Mouse (Mus musculus) urinary bladder, postnatal 25 days (tissue): ENCODE measurements around the gene Tefm.
"Not testable (repeated sequence)": the region's sequence is repeated elsewhere in the genome, so short reads cannot be mapped to it uniquely, and the experiment has no call there.

ENCODE experiments used
- DNase-seq: peaks from one replicate; pipeline ENCODE4 v3.0.0; 2022; ENCODE audit warnings: low spot score

Tefm gene

DNA sequence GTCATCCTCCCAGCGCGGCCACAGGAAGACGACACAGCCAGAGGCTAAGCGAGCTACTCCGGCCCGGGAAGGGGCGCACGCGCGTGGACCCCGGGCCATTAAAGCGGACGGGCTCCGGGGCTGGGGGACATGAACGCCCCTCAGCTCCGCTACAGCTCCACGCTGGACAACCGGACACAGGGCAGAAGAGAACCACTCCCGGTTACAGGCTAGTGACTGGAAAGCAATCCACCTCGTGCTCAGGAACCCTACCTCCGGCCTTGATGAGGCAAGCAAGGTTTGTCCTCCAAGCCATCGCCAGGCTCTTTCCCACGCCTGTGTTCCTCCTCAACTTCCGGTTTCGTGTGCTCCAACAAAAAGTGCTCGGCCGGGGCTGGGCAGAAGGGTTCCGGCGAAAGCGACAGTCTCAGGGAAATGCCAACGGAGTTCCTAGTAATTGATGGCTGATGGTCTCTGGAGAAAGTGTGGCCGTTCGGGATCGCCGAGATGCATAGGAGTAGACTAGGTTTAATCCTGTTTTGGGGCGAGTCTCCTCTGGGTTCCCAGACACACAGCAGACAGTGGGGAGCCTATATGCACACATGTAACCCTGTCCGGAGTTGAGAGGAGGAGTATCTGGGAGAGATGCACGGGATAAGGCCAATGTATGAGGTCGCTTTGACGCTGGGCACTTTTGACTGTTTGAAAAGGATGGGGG is at the start of gene Tefm:
Gene Tefm (minus strand): TSS at position 351 of the 697 bp plus-strand sequence.
- DNase-seq: peak; percentile 78

DNA sequence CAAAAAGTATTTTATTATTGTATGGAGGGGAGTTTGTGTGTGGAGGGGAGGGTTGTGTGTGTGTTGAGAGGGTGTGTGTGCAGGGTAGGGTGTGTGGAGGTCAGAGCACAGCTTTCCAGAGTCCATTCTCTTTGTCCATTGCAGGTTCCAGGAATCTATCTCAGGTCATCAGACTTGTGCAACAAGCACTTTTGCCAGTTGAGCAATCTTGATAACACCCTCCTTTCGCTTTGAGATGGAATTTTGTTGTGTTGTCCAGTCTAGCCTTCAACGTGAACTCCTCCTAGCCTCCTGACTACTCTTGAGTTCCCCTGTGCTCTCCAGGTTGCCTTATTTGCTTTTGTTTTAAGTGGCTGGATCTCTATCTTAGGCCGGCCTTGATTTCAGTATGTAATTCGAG is 48.3 kb upstream of the Tefm start:
- DNase-seq: no peak

GRCm38 (mm10) chr11:80185441-80185976 is 43.5 kb upstream of the Tefm start:
- not testable (repeated sequence) for DNase-seq

- DNase-seq: no peak
Observed at GRCm38 (mm10) chr11:80184531-80185071, 42.6 kb upstream of the Tefm start.

GRCm38 (mm10) chr11:80183705-80184255 is 41.8 kb upstream of the Tefm start, which contains the start of gene Rnf135:
TSS of gene Rnf135 (plus strand) at chr11:80183851.
- peak; percentile 88 for DNase-seq

GRCm38 (mm10) chr11:80183054-80183704 is 41.2 kb upstream of the Tefm start:
- DNase-seq: not testable (repeated sequence)

DNA sequence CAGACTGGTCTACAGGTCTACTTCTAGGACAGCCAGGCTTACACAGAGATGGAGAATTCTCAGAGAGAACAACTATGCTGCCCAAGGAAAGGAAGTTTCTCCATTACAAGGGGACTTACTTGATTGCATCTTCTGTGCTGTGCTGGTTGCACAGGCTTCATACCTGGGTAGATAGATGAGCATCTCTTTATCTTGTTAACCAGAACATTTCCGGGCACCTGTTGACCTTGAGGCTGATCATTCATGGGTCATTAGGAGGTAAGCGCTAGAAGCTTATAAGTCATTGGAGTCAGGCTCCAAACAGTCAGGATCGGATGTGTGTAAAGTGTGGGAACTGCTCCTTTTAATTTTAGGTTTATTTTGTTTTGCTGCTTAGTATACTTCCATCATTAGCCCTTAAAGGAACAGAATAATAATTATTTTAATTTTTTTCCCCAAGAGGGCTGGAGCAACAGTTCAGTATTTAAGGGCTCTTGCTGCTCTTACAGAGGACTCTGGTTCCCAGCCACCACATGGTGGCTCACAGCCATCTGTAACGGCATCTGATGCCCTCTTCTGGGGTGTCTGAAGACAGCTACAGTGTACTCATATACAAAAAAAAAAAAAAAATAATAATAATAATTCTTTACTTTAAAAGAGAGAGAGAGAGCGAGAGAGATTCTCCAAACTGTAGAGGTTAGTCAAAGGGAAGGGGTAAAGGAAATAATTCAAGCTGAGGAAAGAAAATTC is 39.2 kb upstream of the Tefm start:
- DNase-seq: no peak

GRCm38 (mm10) chr11:80178316-80178715 is 36.3 kb upstream of the Tefm start:
- no peak for DNase-seq

GRCm38 (mm10) chr11:80176911-80177895 is 35.2 kb upstream of the Tefm start:
- DNase-seq: no peak

DNA sequence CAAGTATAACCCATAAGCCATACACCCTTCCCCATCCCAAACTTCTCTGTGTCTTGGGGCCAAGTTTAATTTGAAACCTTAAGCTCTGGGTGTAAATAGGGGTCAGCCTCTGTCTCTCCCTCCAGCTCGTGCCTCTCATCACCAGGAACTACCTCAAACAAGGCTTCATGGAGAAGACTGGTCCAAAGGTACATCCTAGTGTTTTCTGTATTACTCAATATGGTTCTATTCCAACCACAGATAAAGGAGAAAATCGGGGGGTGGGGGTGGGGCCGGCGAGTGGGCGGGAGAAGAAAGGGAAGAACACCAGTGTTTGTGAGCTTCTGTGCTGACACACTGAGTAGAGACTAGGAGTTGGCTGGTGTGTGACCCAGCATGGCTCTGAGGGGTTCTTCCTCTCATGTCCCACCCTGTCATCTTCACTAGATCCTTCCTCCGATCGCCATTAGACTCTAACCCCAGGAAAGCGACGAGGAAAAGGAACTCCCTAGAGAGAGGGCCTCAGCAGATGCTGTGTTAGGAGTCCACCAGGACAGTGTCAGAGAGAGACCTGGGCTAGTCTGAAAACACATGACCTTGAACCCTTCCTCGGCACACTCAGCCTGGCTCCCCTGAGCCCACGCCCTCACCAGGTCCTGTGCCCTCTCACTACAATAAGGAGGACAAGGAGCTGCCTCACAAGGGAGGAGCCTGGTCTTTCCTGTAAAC is 32.1 kb upstream of the Tefm start:
- DNase-seq: no peak

DNA sequence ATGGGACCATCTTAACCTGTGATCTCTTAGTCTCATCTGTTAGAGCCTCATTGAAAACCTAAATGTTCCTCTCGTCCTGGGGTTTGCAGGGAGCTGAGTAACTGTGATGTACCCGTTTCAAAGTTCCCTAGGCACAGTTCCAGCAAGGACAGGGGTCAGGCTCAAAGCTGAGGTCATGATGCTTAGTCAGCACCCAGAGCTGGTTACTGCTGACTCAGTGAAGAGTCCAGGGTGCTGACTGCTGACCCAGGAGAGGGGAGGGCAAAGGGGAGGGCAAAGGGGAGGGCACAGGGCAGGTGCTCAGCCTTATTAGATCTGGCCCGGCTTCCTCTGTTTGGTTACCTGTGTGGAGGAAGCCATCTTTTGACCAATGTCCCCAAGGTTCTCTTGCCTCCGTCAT is 29.9 kb upstream of the Tefm start:
- no peak for DNase-seq

DNA sequence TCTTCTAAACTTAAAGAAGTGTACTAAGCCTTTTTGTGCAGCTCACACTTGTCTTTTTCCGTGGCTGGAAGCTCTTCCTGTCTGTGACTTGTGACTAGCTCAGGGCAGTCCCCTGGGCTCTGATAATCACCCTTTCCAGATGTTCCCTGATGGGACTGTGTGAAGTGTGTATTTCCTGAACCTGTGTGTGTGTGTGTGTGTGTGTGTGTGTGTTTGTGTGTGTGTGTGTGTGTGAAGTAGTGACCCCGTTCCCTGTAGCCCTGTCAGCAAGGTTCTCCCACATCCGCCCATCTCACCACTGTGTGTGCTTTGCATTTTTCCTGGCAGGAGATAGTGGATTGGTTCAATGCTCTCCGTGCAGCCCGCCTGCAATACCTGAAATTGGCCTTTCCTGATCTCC is 28.4 kb upstream of the Tefm start:
- DNase-seq: no peak

DNA sequence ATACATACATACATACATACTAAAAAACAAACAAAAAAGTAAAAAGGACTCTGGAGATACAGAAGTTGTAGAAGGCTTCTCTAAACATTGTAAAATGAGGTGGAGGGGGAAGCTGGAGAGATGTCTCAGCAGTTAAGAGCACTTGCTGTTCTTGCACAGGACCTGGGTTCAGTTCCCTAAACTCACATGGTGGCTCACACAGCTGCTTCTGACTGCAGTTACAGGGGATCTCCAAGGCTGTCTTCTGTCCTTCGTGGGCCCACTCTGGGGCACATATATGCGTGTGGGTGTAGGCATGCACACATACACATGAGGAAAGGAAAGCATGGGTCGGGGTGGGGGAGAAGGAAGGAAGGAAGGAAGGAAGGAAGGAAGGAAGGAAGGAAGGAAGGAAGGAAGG is 27.7 kb upstream of the Tefm start:
- DNase-seq: no peak

DNA sequence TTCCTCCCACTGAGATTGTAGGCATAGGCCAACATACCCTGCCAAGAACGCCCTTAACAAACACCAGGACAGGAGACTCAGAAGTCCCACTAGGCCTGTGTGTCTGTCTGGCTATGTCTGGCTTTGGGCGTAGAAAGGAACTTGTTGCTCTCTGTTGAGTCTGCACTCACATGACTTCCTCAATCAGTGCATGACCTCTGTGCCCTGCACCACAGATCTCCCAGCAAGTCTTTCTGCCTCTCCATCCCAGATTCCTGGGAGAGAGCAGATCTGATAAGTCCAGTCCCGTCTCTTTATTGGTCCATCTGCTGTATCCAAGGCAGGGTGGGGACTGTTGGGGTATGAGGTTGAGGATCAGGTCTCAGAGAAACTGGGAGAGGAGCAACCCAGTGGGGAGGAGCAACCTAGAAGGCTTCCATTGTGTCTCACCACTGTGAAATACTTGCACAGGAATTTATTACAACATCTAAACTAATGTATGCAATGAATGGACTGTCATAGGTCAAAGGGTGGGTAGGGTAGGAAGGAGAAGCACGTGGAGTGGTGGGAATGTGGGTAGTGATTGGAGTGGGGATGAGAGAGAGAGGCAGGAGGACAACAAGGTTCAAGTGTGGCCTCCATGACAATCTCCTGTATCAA is 26.8 kb upstream of the Tefm start:
- no peak for DNase-seq

DNA sequence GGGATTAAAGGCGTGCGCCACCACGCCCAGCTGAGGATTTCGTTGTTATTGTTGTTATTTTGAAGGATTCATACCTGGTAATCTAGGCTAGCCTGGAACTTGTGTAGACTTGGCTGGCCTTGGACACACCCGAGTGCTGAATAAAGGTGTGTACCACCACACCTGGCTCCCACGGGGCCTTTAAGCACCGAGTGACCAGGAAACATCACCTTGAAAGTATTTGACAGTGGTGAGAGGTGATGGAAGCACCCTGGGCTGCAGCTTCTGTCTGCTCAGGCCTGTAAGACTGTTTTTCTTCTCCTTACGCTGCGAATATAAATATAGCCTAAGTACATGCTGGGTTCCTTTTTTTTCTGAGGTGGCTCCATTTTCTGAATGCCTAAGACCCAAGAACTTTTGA is 26.1 kb upstream of the Tefm start:
- no peak for DNase-seq

DNA sequence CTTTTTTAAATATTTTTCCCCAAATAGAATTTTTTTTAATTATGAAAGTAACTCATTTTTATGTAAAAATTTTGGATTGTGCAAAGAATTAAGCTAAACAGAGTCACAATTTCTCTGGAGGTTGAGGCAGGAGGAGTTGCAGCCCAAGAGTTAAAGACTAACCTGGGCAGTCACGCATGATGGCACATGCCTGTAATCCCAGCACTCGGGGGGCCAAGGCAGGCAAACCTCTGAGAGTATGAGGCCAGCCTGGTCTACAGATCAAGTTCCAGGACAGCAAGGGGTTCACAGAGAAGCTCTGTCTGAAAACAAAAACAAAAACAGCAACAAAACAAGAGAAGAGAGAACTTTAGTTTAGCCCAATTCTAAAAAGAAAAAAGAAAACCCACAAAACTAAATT is 22.2 kb upstream of the Tefm start:
- no peak for DNase-seq

- no peak for DNase-seq
Observed at GRCm38 (mm10) chr11:80163362-80164116, 21.6 kb upstream of the Tefm start.

GRCm38 (mm10) chr11:80161041-80161440 is 19.1 kb upstream of the Tefm start:
- no peak for DNase-seq

GRCm38 (mm10) chr11:80159018-80159417 is 17.0 kb upstream of the Tefm start:
- no peak for DNase-seq
